Mouse (Mus musculus) myocyte (in vitro differentiated cells): ENCODE results near the gene Nfya.

Experiments used
- CEBPB ChIP-seq: IDR thresholded peaks from 2 replicates; pipeline ENCODE4 v1.6.1; 2011; ENCODE audit warnings: mild to moderate bottlenecking, moderate library complexity; ENCODE audit not compliant: poor library complexity, insufficient read depth, severe bottlenecking
- E2F4 ChIP-seq: IDR thresholded peaks from one replicate; pipeline ENCODE4 v1.6.1; 2011; ENCODE audit warnings: mild to moderate bottlenecking, control low read depth, moderate library complexity; ENCODE audit not compliant: insufficient read depth
- MAX ChIP-seq: IDR thresholded peaks from one replicate; pipeline ENCODE4 v1.6.1; 2011; ENCODE audit warnings: low read depth, mild to moderate bottlenecking, control low read depth
- MYOD1 ChIP-seq, 3 experiments: IDR thresholded peaks; one replicate each; pipeline ENCODE4 v1.6.1; 2011; ENCODE audit warnings: control low read depth in 2 of 3, low read depth in 2 of 3, mild to moderate bottlenecking in 2 of 3, moderate library complexity in 1 of 3; ENCODE audit not compliant: insufficient read length in 2 of 3, control insufficient read depth in 1 of 3
- MYOG ChIP-seq, 3 experiments: IDR thresholded peaks; one replicate each; pipeline ENCODE4 v1.6.1; 2011; ENCODE audit warnings: control low read depth in 2 of 3, low read depth in 2 of 3, mild to moderate bottlenecking in 2 of 3; ENCODE audit not compliant: insufficient read length in 2 of 3, control insufficient read depth in 1 of 3, insufficient read depth in 1 of 3
- POLR2A ChIP-seq: IDR thresholded peaks from one replicate; pipeline ENCODE4 v1.6.1; 2011; ENCODE audit warnings: low read depth, mild to moderate bottlenecking, control low read depth, moderate library complexity; ENCODE audit not compliant: insufficient read length
- SRF ChIP-seq: IDR thresholded peaks from one replicate; pipeline ENCODE4 v1.6.1; 2011; ENCODE audit warnings: low read depth; ENCODE audit not compliant: control insufficient read depth, insufficient read length
- USF1 ChIP-seq: IDR thresholded peaks from one replicate; pipeline ENCODE4 v1.6.1; 2011; ENCODE audit warnings: low read depth, mild to moderate bottlenecking, control low read depth, moderate library complexity

GRCm38 (mm10) chr17:48430394-48430793 lies 20.7 kb upstream of the Nfya start:
- no peak for TF ChIP-seq POLR2A
- TF ChIP-seq USF1 = no peak
- no peak for TF ChIP-seq MAX
- peak in 2 of 3 experiments; percentile 63 to 71 for TF ChIP-seq MYOG (IDR thresholded peaks at IDR 0.05; ENCODE audit: control insufficient read depth in 1 of 3, insufficient read depth in 1 of 3, insufficient read length in 2 of 3, low read depth in 2 of 3)
- TF ChIP-seq SRF = no peak
- TF ChIP-seq CEBPB = no peak
- no peak for TF ChIP-seq E2F4
- peak; percentile 83 to 89 (median 84) for TF ChIP-seq MYOD1 (IDR thresholded peaks at IDR 0.05; ENCODE audit: control insufficient read depth in 1 of 3, insufficient read length in 2 of 3, low read depth in 2 of 3)
